Mouse (Mus musculus) left cerebral cortex, postnatal 25 days (tissue): ENCODE results near the gene Plaur. TPM values are rescaled to one million over a fixed set of nuclear protein-coding genes. Genes with fewer than 3 reads are reported as not detected.
A peak's percentile ranks its signal among the peaks of the same experiment; 100 is the strongest.

Experiments used
- DNase-seq, 2 experiments: peaks; one replicate each; pipeline ENCODE4 v3.0.0; 2022; ENCODE audit warnings: low spot score in 2 of 2, mixed read lengths in 1 of 2
- intact Hi-C: fragments of 180-260 bp; cut with DNase I; formaldehyde crosslinking; loops from one replicate; pipeline ENCODE4 v1.15.1; 2025
- total RNA-seq, 2 experiments: library from RNA; stranded (reverse); gene quantifications; 2 replicates each; pipeline ENCODE4 v1.2.3; 2021

Gene Plaur
- total RNA-seq, 2 experiments from 2014 or later = 0.71 to 0.73 TPM

DNA sequence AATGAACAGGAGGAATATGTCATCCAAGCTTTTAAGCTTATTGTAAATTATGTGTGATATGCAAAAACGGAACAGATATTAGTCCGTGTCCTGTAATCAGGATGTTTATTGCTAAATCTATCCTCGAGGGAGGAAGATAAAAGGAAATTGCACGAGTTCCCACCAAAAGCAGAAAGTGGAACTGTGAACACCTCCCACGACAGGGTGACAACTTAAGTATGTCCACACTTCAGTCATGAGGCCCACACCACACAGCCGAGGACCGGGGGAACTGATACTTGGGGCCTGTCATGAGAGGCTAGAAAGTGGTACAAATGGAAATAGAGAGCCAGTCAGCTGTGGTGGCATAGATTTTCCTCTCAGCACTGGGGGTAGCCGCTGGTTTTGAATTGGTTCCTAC is 20.0 kb upstream of the Plaur start:
- intact Hi-C loops = no loop called here
- no peak for DNase-seq

DNA sequence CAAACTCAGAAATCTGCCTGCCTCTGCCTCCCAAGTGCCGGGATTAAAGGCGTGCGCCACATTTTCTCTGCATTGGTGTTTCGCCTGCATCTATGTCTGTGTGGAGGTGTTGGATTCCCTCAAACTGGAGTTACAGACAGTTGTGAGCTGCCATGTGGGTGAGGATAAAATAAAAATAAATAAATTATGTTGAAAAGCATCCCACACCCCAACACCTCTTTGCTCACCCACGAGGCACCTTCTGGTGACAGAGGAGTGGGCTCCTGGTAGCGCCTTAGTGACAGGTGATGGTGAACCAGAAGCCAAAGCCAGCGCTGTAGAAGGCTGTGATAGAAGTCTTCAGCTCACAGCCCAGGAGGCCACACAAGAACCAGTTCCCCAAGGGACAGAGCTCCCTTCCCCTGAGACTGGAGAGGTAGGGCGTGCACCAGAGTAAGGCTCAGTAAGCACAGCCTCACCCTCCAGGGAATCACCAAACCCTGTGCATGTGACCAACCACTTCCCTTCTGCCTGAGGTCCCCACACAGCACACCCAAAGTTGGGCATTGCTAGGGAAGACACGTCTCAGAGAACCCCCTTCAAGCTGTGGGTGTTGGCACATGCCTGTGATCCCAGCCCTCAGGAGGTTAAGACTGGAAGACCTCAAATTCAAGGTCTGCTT is 16.9 kb upstream of the Plaur start:
- DNase-seq = peak in 1 of 2 experiments; percentile 71
- intact Hi-C loops = no loop called here

DNA sequence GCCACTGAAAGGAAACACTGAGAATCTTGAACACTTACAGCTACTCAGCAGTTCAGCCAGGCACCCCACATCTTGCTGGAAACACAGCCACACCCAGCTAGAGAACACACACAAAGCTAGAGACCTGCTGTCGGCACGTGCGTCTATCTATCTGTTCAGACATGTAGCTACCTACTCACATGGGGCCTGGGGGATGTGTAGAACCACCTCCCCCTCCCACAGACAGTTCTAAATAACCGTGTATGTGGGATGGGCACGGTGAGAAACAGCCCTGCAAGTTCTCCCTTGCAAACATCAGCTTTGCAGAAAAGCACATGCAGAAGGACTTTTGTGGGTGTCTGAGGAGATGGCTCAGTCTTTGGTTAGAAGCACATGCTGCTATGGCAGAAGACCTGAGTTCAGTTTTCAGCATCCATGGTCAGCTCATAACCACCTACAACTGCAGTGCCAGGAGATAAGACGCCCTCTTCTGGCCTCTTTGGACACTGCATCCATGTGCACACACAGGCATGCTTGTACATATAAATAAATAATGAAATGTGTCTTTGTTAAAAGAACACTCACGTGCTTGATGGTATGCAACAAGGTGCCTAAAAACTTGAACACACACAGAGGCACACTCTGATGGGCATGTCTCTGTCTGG is 15.5 kb upstream of the Plaur start:
- intact Hi-C loops = no loop called here
- DNase-seq = peak; percentile 57 to 91

DNA sequence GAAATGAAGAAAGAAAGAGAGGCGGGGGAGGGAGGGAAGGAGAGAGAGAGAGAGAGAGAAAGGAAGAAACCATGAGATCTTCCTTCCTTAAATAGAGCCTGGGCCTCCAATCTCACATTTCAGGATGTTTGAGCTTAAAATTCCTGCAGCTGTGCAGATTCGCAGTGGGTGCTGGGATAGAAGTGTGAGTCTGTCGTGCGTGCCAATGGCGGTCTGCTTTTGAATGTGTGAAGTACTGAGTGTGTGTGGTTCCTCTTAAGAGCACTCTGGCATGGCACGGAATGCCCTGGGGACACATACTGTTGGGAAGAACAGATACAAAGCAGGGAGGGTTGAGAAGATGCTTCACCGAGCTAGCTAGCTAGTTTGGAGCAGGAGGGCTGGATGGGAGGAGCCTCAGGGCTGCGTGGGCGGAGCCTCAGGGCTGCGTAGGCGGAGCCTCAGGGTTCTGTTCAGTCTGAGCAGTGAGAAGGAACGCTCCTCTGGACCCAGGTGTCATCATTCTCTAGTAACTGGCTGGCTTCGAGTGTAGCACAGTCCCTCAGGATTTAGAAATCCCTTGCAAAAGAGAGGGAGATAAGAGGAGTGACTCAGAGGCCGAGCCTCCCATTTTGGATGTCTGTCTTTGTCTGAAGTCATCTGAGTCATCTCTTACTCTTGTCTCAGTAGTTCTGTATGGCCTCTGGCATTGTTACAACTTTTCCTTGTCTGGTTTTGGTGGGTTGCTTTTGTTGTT is 13.3 kb upstream of the Plaur start:
- DNase-seq = peak in 1 of 2 experiments; percentile 80
- intact Hi-C loops = loop anchor here (1.0 kb wide), 1 partner anchor 32 kb away; no protein-coding TSS in a partner anchor

DNA sequence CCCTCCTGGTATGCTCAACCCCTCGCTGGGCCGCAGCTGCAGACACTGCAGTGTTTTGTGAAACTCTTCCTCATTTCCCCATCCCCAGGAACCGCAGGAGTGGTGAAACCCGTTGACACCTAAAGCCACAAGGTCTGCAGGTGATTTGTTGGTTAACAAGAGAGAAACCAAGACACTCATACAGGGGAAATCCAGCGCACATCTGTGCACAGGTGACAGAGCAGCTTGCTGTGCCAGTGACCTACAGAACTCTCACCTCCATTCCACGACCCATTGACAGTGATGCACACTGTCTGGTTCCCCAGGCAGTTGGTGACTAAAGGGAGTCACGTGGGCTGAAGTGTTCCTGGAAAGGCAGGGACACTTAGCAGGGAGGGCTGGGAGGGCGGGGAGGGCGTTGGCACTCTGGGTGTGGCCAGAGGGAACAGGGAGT is 11.7 kb upstream of the Plaur start:
- DNase-seq = no peak
- intact Hi-C loops = no loop called here

DNA sequence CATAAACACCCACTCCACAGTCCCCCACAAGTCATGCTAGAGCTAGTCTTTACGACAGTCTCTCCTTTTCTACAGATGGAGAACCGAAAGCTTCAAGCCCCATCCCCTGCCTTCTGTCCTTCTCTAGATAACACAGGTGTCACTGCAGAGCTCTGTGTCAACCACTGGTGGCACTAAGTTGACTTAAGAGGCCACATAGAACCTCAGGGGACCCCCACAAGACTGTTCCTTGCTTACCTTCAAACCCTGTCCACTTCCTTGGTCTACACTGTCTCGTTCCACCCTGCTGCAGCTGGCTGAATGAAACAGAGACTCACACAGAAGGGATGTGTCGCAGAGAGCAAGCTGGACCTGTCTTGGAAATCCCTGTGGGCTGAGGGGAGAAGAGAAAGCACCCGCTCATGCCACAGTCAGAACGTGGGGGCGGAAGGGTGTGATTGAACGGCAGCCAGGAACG is 10.4 kb upstream of the Plaur start, which contains the start of gene Irgc1:
Gene Irgc1 (minus strand): TSS at position 443 of the 457 bp plus-strand sequence.
- DNase-seq = peak in 1 of 2 experiments; percentile 65
- intact Hi-C loops = no loop called here

DNA sequence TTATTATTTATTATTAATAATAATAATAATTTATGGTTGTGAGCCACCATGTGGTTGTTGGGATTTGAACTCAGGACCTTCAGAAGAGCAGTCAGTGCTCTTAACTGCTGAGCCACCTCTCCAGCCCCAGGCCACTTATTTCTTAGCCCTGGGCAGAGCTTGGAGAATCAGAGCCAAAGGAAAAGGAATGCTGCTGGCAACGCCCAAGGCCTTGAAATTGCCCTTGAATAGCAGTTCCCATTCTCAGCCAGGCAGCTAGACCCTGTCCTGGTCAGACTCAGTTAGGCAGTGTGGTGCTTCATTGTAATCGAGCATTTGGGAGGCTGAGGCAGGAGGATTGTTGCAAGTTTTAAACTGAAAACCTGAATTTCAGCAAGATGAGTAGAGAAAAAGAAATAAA is 8.1 kb upstream of the Plaur start:
- no peak for DNase-seq
- intact Hi-C loops = no loop called here

DNA sequence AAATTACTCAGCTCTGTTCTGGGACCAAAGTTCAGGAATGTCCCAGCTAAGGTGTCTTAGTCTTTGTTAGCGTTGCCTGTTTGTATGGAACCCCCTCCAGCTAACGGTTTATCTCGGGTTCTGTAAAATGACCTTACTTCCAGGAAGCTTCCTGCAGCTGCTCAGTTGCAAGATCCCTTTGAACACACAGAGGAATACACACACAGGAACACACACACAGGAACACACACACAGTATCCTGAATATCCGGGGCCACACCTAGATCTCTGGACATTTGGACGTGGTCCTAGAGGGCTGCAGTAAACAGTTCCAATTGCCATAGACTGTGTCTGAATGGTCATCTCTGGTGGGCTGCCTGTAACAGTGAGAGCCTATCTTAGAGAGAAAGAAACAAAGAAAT is 6.6 kb upstream of the Plaur start:
- DNase-seq = no peak
- intact Hi-C loops = no loop called here

DNA sequence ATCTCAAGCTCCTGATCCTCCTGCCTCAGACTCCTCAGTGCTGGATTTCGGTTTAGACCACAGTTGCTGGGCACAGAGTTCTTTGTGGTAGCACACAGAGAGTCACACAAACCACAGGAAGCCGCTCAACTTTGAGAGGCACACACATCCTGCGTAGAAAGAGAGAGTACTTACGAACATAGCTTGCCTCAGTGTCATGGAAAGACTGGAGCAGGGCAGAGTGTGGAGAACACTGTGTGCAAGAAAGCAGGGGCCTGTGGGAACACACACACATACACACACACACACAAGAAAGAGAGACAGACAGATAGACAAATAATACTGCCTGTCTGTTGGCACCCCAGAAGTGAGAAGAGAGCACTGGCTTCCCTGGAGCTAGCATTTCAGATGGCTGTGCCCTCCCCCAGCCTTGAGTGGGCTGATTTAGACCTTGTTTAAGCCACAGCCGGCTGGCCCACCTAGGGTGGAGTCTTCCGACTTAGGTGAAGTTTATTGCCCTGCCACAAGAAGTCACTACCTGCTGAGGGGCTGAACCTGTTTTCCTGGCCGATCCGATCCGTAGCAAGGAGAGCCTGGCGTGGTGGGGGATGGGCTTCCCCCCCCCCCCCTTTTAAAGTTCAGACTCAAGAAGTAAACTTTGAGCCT is 4.4 kb upstream of the Plaur start:
- intact Hi-C loops = no loop called here
- no peak for DNase-seq

DNA sequence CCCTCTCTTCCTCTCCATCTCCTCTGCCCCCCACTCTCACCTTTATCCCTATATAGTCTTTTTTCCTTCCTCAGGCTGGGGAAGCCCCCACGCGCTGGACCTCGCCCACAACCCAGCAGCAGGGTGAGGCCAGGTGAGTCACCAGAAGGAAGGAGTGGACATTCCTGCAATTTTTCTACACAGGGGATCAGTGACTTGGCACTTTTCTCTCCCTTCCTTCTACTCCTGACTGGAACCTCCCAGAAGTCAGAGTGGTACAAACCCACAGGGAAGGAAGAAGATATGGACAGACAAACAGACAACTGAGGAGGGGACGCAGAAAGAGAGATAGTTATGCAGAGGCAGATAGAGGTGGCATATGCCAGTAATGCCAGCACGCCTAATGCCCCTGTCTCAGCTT is 2.8 kb upstream of the Plaur start:
- no peak for DNase-seq
- intact Hi-C loops = no loop called here

DNA sequence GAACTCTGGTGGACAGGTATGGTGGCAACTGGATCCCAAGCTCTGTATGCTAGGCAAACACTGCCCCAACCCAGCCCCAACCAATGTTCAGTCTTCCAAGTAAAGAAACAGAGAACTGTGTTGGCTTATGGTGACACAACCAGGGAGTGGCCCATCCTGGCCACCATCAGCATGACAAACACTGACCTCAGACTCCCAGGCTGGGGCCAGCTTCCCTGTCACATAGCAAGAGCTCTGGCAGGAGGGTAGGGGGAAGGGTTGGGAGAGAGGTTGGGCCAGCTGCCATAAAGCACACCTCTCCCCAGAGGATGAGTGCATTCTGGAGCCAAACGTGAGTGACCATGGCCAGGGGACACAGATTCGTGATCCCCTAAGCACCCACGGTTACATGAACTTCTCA is 2.4 kb upstream of the Plaur start:
- intact Hi-C loops = no loop called here
- no peak for DNase-seq

DNA sequence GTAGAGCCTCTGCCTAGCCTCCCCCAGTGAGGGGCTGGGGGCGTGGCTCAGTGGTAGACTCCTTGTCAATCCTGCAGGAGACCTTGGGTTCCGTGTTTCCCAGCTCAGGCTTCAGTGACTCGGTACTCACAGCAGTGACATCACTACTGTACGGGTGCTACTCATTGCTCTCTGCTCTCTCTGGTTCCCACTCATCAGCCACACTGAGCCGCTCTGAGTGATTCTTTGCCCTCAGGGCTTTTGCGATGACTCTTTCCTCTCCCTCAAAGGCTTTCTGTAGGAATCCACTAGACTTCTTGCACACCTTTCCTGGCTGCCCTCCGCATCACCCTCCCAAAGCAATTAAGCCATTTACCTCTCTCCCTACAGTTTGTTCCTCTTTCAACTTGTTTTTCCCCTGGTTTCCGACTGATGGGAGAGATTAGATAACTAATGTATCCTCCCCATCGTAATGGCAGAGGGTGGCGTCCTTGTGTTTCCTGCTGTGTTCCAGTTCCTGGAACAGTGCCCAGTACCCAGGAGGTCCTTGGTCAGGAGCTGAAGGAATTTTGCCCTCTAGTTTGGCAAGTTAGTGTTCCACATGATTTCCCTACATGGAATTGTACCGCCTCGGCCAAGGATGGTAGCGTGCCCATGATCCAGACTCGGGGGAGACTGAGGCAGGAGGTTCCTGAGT is 770 bp upstream of the Plaur start:
- no peak for DNase-seq
- intact Hi-C loops = no loop called here

DNA sequence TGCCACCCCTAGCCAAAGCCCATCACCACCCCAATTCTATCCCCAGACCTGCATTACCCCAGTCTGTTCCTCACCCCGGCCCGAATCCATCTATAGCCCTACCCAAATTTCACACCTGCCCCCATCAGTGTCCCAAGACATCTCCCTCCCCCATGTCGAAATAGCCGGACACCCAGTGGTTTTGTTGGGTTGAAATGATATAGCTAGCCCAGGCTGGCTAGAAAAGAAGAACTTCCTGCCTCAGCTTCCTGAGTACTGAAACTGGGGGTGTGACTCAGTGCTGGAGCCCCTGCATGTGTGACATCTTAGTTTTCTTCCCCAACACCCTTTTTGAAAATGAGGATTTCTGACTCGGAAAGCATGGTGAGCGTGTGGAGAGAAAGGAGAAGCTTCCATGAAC is 4.6 kb downstream of the Plaur start:
- DNase-seq = no peak
- intact Hi-C loops = no loop called here

DNA sequence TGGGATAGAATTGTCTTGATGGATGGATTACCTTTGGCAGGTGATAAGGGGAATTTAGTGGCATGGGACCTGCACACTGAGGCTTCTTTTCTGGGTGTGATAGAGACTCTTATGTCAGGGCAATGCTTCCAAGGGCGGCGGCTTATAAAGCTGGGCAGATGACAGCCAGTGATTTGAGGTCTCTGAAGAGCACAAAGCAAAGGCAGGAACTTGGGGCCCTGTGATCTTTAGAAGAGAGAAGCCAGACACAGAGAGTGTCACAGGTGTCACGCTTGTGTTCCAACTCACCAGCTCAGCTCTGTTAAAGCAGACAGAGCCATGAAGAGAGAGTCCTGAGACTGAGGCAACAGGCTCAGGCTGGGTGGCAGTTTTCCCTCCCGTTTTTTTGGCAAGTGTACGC is 5.6 kb downstream of the Plaur start:
- no peak for DNase-seq
- intact Hi-C loops = no loop called here

DNA sequence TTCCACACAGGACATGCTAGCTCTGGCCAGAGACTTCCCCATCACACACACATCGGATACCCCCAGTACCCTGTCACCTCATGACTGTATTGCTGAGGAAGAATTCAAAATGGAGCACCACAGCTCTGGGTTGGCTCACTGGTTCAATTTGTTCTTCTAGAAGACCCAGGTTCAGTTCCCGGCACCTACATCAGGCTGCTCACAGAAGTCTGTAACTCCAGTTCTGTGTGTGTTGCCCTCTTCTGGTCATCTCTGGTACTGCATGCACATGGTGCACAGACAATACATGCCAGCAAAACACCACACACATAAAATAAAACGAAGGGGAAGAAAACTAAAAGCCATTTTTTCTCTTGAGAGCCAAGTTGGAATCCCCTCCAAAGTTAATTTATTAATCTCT is 6.8 kb downstream of the Plaur start:
- no peak for DNase-seq
- intact Hi-C loops = no loop called here

DNA sequence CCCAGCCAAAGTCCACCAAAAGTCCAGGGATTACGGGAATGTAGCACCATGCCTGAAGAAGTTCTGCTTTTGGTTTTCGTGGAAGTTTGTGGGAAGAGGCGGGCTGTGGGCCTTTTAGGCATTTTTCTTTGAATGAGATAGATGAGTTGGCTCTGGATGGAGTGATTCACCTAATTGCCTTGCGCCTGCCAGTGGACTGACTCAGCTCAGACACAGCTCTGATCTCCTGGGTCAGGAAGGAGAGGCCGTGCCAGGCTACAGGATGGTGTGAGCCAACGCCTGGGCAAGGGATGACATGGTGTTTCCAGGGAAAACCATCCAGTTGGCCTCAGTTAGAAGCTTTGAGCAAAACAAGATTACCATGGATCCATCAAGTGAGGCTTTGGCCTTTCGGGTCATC is 8.1 kb downstream of the Plaur start:
- intact Hi-C loops = no loop called here
- no peak for DNase-seq

DNA sequence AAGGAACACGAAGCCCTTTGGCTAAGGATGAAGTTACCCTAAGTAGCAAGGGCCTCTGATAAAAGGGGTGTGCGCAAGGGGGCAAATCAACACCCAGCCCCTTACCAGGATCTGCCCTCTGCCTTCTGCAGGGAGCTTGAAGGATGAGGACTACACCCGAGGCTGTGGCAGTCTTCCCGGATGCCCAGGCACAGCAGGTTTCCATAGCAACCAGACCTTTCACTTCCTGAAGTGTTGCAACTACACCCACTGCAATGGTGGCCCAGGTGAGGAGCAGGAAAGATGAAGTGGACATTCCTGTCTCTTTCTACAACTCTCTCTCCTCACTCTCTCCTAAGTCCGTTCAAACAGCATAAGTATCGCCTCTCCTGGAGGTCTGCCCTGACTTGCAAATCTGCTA is 10.2 kb downstream of the Plaur start:
- intact Hi-C loops = no loop called here
- no peak for DNase-seq

DNA sequence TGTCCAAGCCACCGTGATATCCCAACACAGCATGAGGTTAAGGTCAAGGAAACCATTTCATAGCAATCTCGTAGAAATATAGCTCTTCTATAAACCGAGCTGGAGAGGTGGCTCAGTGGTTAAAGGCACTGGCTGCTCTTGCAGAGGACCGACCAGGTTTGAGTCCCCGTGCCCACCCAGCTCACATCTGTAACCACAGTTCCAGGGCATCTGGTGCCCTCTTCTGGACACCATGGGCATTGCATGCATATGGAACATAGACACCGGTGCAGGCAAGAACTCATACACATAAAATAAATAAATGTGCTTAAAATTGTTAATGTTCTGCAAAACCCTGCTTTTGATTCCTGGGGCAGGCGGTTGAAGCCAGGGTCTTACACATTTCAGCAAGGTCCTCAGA is 10.7 kb downstream of the Plaur start:
- DNase-seq = no peak
- intact Hi-C loops = no loop called here

DNA sequence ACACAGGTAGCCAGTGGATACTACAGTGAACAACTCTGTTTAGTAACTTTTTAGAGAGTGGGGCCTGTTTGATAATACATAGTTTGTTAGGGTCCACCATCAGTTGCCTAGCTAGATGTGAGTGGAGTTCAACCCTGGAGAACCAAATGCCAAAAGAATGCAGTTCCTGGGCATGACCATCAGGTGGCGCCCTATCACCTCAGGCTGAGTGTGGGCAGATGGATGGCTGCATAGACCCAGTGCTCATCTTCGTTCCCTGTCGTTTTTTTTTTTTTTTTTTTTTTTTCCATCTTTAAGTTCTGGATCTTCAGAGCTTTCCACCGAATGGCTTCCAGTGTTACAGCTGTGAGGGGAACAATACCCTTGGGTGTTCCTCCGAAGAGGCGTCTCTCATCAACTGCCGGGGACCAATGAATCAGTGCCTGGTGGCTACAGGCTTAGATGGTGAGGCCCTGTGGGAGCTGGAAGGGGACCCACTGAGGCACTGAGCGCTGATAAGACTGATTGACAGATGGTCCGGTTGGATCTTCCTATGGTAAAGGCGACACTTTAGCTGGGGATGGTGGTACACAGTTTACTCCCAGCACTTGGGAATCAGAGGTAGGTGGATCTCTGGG is 11.7 kb downstream of the Plaur start:
- intact Hi-C loops = loop anchor here (2.0 kb wide), 1 partner anchor 91 kb away; no protein-coding TSS in a partner anchor
- DNase-seq = peak in 1 of 2 experiments; percentile 80
